Mouse (Mus musculus): Measurements from ENCODE around the gene Mbd5.

Mbd5 gene

GRCm38 (mm10) chr2:49349813-49350212 lies 400.5 kb downstream of the Mbd5 start:
- no peak for DNase-seq (ENCODE audit: extremely low spot score)

DNA sequence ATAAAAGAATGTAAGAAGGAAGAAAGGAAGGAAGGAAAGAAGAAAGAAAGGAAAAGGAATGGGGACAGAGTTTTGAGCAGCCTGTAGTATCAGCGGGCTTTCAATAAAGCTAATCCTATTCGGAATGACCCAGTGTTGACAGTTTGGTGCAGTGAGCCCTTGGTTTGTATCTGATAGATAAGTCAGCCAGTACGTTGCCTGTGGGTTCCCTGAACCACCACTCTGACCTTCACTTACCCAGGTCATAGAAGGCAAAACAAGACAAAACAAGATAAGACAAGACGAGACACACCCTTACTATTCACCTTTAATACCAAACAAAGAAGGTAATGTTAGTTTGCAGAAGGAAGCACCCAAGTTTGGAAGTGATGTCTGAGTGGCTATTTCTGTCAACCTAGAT lies 401.5 kb downstream of the Mbd5 start:
- no peak for DNase-seq (ENCODE audit: extremely low spot score)

DNA sequence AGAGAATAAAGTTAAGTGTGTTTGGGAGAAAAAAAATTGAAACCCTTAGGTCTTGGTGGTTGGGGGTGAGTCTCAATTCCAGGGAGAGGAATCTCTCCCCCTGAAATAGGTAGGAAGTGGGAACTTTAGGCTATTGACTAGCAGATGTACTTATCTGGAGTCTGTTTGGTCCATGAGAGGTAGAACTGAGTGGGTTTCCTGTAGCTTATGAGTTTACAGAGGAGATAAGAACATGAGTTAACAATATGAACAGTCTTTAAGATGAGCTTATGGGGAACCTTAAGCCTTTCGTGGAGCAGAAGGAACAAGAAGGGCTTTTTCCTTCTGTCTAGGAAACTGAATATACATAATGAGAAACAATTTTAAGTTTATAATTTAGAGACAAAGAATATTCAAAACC lies 404.8 kb downstream of the Mbd5 start:
- no peak for DNase-seq (ENCODE audit: extremely low spot score)

DNA sequence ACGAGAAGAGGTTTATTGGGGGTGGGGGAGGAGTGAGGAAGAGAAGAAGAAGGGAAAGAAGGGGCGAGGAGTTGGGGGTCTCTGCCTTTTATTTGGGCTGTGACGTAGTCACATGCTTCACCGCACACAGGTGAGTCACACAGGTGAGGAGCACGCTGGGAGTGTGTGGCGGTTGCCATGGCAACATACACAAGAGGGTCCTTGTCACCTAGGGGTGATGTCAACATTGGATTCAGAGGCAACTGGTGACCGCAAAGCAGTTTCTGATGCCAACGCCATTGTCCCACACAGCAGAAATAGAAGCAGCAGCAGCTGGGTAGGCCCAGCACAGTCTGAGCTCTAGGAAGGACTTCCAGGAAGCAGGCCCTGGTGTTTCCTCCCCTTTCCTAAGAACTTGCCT lies 406.6 kb downstream of the Mbd5 start:
- no peak for DNase-seq (ENCODE audit: extremely low spot score)

GRCm38 (mm10) chr2:49358128-49358814 lies 409.0 kb downstream of the Mbd5 start:
- no peak for DNase-seq (ENCODE audit: extremely low spot score)

DNA sequence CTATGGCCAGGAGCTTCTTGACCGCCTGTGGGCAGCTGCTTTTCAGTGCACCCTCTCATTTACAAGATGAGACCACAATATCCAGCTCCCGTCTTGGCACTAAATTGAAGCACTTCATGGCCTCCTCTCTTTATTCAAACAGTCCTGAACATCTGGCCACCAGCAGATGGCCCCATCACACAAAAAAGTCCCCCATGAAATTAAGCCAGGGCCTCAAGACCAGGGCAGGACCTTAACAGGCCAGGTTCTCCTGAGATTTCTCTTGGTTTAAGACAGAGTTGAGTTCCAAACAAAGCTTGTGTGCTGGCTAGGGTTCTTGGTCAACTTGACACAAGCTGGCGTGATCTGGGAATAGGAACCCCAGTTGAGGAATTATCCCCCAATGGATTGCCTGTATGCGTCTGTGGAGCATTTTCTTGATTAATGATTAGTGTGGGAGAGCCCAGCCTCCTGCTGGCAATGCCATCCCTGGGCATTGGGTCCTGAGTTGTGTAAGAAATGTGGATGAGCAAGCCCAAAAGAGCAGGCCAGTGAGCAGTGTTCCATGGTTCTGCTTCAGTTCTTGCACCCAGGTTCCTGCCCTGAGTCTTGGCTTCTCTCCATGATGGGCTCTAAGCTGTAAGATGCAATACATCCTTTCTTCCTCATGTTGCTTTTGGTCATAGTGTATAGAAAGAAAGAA lies 409.7 kb downstream of the Mbd5 start:
- DNase-seq (ENCODE audit: extremely low spot score), result peak; percentile 44

DNA sequence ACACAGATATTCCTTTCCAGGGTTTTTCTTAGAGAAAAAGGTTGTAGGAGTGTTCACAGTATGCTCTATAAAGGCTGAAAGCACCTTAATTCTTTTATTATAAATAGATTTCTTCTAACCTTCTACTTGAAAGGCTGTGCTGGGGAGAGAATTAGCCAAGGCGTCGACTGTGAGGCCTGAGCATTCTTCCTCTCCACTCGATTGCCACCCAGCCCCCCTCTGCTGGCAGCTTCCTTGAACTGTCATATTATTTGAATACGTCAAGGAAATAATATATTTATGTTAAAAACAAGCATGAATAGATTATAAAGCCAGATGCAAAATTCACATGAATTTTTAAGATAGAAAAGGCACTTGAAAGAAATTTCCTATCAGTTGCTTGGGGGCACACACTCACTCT lies 410.4 kb downstream of the Mbd5 start:
- DNase-seq (ENCODE audit: extremely low spot score), result no peak

GRCm38 (mm10) chr2:49364546-49364945 lies 415.2 kb downstream of the Mbd5 start:
- no peak for DNase-seq (ENCODE audit: extremely low spot score)

- DNase-seq (ENCODE audit: extremely low spot score), result no peak
These were observed 417.7 kb downstream of the Mbd5 start for GRCm38 (mm10) chr2:49366878-49367545.

DNA sequence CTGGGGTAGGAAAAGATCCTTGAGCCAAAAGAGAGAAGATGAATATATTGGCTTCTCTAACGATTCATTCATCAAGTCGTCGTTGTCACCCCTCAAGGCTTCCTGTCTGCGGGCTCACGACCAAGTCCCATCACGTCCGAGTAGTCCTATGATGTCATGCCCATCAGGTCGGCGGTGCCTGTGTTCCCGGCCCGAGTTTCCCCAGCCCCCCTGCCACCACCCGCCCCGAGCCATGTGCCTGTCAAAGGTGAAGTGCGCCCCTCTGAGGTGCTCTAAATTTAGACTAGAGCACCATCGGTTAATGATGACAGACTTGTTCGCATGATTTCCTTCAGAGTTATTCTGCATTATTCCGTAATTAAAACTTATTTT lies 418.2 kb downstream of the Mbd5 start:
- DNase-seq (ENCODE audit: extremely low spot score), result no peak

DNA sequence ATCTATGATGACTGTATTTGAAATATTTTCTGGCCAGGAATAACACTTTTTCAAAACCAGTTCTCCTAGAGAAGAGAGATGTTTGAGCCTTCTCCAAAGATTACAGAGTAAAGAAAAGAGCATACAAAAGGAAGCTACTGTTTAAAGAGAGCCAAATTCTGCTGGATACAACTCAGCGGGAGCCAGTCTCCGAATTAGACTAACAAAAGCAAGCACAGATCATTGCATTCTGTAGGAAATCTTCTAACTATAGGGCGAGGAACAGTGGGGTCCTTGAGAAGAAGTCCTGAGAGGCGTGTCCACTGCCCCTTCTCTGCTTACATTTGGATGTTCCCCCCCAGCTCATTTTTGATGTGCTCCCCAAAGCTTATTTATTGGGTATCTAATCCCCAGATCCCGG lies 422.3 kb downstream of the Mbd5 start:
- no peak for DNase-seq (ENCODE audit: extremely low spot score)

- no peak for DNase-seq (ENCODE audit: extremely low spot score)
These were observed 423.3 kb downstream of the Mbd5 start for GRCm38 (mm10) chr2:49372586-49372985.

Measured in embryo, embryonic 9.5 days (tissue).